Mouse (Mus musculus): ENCODE data around the gene Dapk2.
"Not testable (repeated sequence)": the region's sequence is repeated elsewhere in the genome, so short reads cannot be mapped to it uniquely, and the experiment has no call there.

- not testable (repeated sequence) for TF ChIP-seq POLR2A (IDR thresholded peaks at IDR 0.05; ENCODE audit: borderline replicate concordance, extremely low read depth, low read depth, low read length); CTCF (IDR thresholded peaks at IDR 0.05; ENCODE audit: insufficient read depth, low read length)
Measured at GRCm38 (mm10) chr9:66285241-66285640, 127.2 kb downstream of the Dapk2 start.
